Mouse (Mus musculus): ENCODE data around the gene Lce1f.

The Lce1f gene

GRCm38 (mm10) chr3:92720250-92720649 is at the start of gene Lce1f:
Gene Lce1f (minus strand): TSS chr3:92720350.
- peak; percentile 64 for DNase-seq (ENCODE audit: low read depth, low spot score)

- DNase-seq (ENCODE audit: low read depth, low spot score), result no peak
These were observed 44.8 kb upstream of the Lce1f start, which contains the start of gene Lce1h for GRCm38 (mm10) chr3:92764965-92765364. Gene Lce1h (minus strand): TSS chr3:92765065.

GRCm38 (mm10) chr3:92753197-92753596 is 33.0 kb upstream of the Lce1f start:
- no peak for DNase-seq (ENCODE audit: low read depth, low spot score)

- peak; percentile 29 for DNase-seq (ENCODE audit: low read depth, low spot score)
These were observed 32.1 kb upstream of the Lce1f start, which contains the start of gene Lce1g for GRCm38 (mm10) chr3:92752238-92752637. Gene Lce1g (minus strand): TSS chr3:92752338.

GRCm38 (mm10) chr3:92738996-92739395 is 18.8 kb upstream of the Lce1f start, which contains the start of gene Gm38119:
Gene Gm38119 (minus strand): TSS chr3:92739096.
- no peak for DNase-seq (ENCODE audit: low read depth, low spot score)

GRCm38 (mm10) chr3:92722631-92723030 is 2.5 kb upstream of the Lce1f start:
- peak; percentile 63 for DNase-seq (ENCODE audit: low read depth, low spot score)

GRCm38 (mm10) chr3:92715122-92715521 is 5.0 kb downstream of the Lce1f start:
- peak; percentile 59 for DNase-seq (ENCODE audit: low read depth, low spot score)

- DNase-seq (ENCODE audit: low read depth, low spot score), result no peak
These were observed 11.2 kb downstream of the Lce1f start, which contains the start of gene Lce1e for GRCm38 (mm10) chr3:92708974-92709373. Gene Lce1e (minus strand): TSS chr3:92709074.

- DNase-seq (ENCODE audit: low read depth, low spot score), result no peak
These were observed 25.5 kb downstream of the Lce1f start for GRCm38 (mm10) chr3:92694613-92695012.

- DNase-seq (ENCODE audit: low read depth, low spot score), result peak; percentile 68
These were observed 28.5 kb downstream of the Lce1f start for GRCm38 (mm10) chr3:92691688-92692087.

GRCm38 (mm10) chr3:92689154-92689553 is 31.0 kb downstream of the Lce1f start:
- DNase-seq (ENCODE audit: low read depth, low spot score), result peak; percentile 37

- DNase-seq (ENCODE audit: low read depth, low spot score), result no peak
These were observed 33.0 kb downstream of the Lce1f start, which contains the start of gene Lce1d for GRCm38 (mm10) chr3:92687110-92687509. Gene Lce1d (minus strand): TSS chr3:92687210.

GRCm38 (mm10) chr3:92678947-92679346 is 41.2 kb downstream of the Lce1f start, which contains the start of gene Lce1c:
Gene Lce1c (plus strand): TSS chr3:92679247.
- DNase-seq (ENCODE audit: low read depth, low spot score), result no peak

GRCm38 (mm10) chr3:92670215-92670614 is 49.9 kb downstream of the Lce1f start, which contains the start of gene Lce1a2:
Gene Lce1a2 (minus strand): TSS chr3:92670315.
- no peak for DNase-seq (ENCODE audit: low read depth, low spot score)

Measured in 3T3-L1 (cell line).